Mouse (Mus musculus): ENCODE data around the gene Gstz1. TPM values are rescaled to one million over a fixed set of nuclear protein-coding genes. Genes with fewer than 3 reads are reported as not detected.
A peak's percentile ranks its signal among the peaks of the same experiment; 100 is the strongest.
"Not testable (repeated sequence)": the region's sequence is repeated elsewhere in the genome, so short reads cannot be mapped to it uniquely, and the experiment has no call there.

The Gstz1 gene
- total RNA-seq, 2 experiments from 2014 or later, result 35.6 to 42.6 TPM

GRCm38 (mm10) chr12:87157361-87157760 is 10.4 kb downstream of the Gstz1 start:
- DNase-seq (ENCODE audit: low spot score), result no peak

- no peak for DNase-seq (ENCODE audit: low spot score)
Observed at GRCm38 (mm10) chr12:87158099-87158498, 11.1 kb downstream of the Gstz1 start.

GRCm38 (mm10) chr12:87160310-87160709 is 13.3 kb downstream of the Gstz1 start:
- DNase-seq (ENCODE audit: low spot score), result no peak

- no peak for DNase-seq (ENCODE audit: low spot score)
Observed at GRCm38 (mm10) chr12:87160815-87161214, 13.8 kb downstream of the Gstz1 start.

- DNase-seq (ENCODE audit: low spot score), result no peak
Observed at GRCm38 (mm10) chr12:87175194-87175946, 28.4 kb downstream of the Gstz1 start.

- no peak for DNase-seq (ENCODE audit: low spot score)
Observed at GRCm38 (mm10) chr12:87177631-87178030, 30.7 kb downstream of the Gstz1 start.

- DNase-seq (ENCODE audit: low spot score), result no peak
Observed at GRCm38 (mm10) chr12:87193008-87193407, 46.0 kb downstream of the Gstz1 start.

- DNase-seq (ENCODE audit: low spot score), result no peak
Observed at GRCm38 (mm10) chr12:87195069-87195468, 48.1 kb downstream of the Gstz1 start.

GRCm38 (mm10) chr12:87196310-87196709 is 49.3 kb downstream of the Gstz1 start:
- DNase-seq (ENCODE audit: low spot score), result no peak

GRCm38 (mm10) chr12:87198792-87199191 is 51.8 kb downstream of the Gstz1 start:
- DNase-seq (ENCODE audit: low spot score), result no peak

GRCm38 (mm10) chr12:87199206-87199972 is 52.4 kb downstream of the Gstz1 start, which contains the start of gene Samd15:
Samd15 (plus strand) TSS chr12:87199723.
- DNase-seq (ENCODE audit: low spot score), result peak; percentile 4

- DNase-seq (ENCODE audit: low spot score), result peak; percentile 63
Observed at GRCm38 (mm10) chr12:87199973-87200586, 53.1 kb downstream of the Gstz1 start, which contains the start of gene Tmed8. Tmed8 (minus strand) TSS chr12:87200454.

GRCm38 (mm10) chr12:87201694-87202093 is 54.7 kb downstream of the Gstz1 start:
- no peak for DNase-seq (ENCODE audit: low spot score)

- DNase-seq (ENCODE audit: low spot score), result not testable (repeated sequence)
Observed at GRCm38 (mm10) chr12:87205789-87206188, 58.8 kb downstream of the Gstz1 start.

GRCm38 (mm10) chr12:87212844-87213606 is 66.1 kb downstream of the Gstz1 start:
- DNase-seq (ENCODE audit: low spot score), result no peak

Other genes with a start within 250 kb of the Gstz1 start
- gene Cipc, start 200.1 kb upstream of the Gstz1 start, total RNA-seq (2021), result 10 to 100 TPM; 30.9 to 34.6 TPM
- not detected for gene Zdhhc22, start 156.7 kb upstream of the Gstz1 start, total RNA-seq (2021)
- not detected for gene Tmem63c, start 125.8 kb upstream of the Gstz1 start, total RNA-seq (2021)
- not detected for gene Ngb, start 44.6 kb upstream of the Gstz1 start, total RNA-seq (2021)
- 1 to 10 TPM; 4.1 to 5.3 TPM for gene Pomt2, start 803 bp downstream of the Gstz1 start, total RNA-seq (2021)
- under 1 TPM in 1 of 2 experiments, not detected in 1; 0.25 TPM for gene Samd15, start 52.6 kb downstream of the Gstz1 start, total RNA-seq (2021)
- gene Tmed8, start 53.3 kb downstream of the Gstz1 start, total RNA-seq (2021), result 1 to 10 TPM; 1.3 to 1.4 TPM
- gene Noxred1, start 91.6 kb downstream of the Gstz1 start, total RNA-seq (2021), result under 1 TPM; 0.55 to 0.94 TPM
- 1 to 10 TPM; 6.1 to 9.1 TPM for gene Vipas39, start 119.1 kb downstream of the Gstz1 start, total RNA-seq (2021)
- gene Ahsa1, start 119.3 kb downstream of the Gstz1 start, total RNA-seq (2021), result 100 to 1,000 TPM; 121 to 129 TPM
- not detected for gene Ism2, start 152.5 kb downstream of the Gstz1 start, total RNA-seq (2021)
- 1 to 10 TPM; 7.9 to 10.0 TPM for gene Sptlc2, start 241.2 kb downstream of the Gstz1 start, total RNA-seq (2021)

Measured in gastrocnemius, adult 18-20 months (tissue).